ENCODE assay signal across 8 mouse cellular contexts in the genomic region with DNA sequence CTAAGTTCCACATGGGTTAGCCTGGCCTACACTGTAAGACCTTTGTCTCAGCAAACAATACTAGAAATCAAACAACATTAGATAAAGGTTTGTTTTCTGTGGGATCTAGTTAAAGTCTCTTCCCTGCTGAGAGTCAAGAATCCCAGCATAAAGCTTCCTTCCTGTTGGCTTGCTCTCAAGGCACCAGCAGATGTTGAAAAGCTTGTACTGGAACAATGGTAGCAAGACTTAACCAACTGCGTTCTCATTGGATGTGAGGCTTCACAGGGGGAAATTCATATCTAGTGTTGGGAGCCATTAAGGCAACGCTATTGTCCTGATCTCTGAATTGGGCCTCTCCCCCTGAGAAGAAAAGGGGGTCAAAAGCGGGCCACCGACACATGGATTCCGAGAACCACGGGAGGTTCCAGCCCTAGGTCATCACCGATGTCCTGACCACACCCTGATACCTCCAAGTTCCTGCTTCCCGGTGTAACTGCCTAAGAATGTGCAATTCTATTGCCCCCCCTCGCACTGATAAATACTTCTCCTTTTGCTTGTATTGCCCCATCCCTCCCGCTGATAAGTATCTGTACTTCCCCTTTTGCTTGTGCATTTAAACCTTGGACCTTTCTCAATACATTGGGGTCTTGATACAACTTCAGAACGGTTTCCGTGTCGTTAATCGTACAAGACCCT.
A peak's percentile ranks its signal among the peaks of the same experiment; 100 is the strongest.
DNase-seq lines count a peak whose midpoint lies in the region; ATAC-seq and TF ChIP-seq lines count a peak whose summit lies in the region.
"Not testable (repeated sequence)": the region's sequence is repeated elsewhere in the genome, so short reads cannot be mapped to it uniquely, and the experiment has no call there.

No protein-coding gene starts in this region.

- 0 out of 2 replicates have a peak, but pooled peaks have one; percentile 56 for TF ChIP-seq EP300 in ES-Bruce4 (IDR thresholded peaks at IDR 0.05; ENCODE audit: insufficient read depth, low read depth, low read length)

- peak; percentile 1 to 4 for DNase-seq in B cell, adult 2 months
- peak; percentile 78 for DNase-seq in ES-CJ7 (ENCODE audit: low read depth, low spot score)
- peak; percentile 97 for DNase-seq in R1 (ENCODE audit: low read depth, low spot score)
- peak; percentile 58 for DNase-seq in ZHBTc4 (ENCODE audit: low read depth, low spot score)
- peak; percentile 85 for DNase-seq in heart, adult 11 months
- not testable (repeated sequence) for DNase-seq in layer of hippocampus, adult 2 months (ENCODE audit: low spot score in 2 of 2)

- H3K9me3 ChIP-seq in ES-Bruce4 (replicated peaks; ENCODE audit: control insufficient read depth, insufficient read depth, low read length, poor library complexity, severe bottlenecking) = peaks cover 11% of the 10 kb centered on the region
- not testable (repeated sequence) for H3K9me3 ChIP-seq in neural tube, embryonic 15.5 days (replicated peaks)

- H3K9ac ChIP-seq in ES-Bruce4 (ENCODE audit: low read depth, poor library complexity, severe bottlenecking); neural tube, embryonic 15.5 days (replicated peaks): not testable (repeated sequence)

- H3K4me3 ChIP-seq in ES-Bruce4 (ENCODE audit: low read depth, low read length); layer of hippocampus, adult 2 months; neural tube, embryonic 15.5 days (replicated peaks): not testable (repeated sequence)

- not testable (repeated sequence) for H3K27me3 ChIP-seq in ES-Bruce4 (ENCODE audit: control insufficient read depth, insufficient read depth, low read length, poor library complexity, severe bottlenecking); neural tube, embryonic 15.5 days (replicated peaks)

- TF ChIP-seq CTCF in ES-Bruce4 (IDR thresholded peaks at IDR 0.05; ENCODE audit: low read depth, low read length); layer of hippocampus, adult 2 months (conservative IDR thresholded peaks at IDR 0.05): not testable (repeated sequence)

- WGBS in neural tube, embryonic 15.5 days = 90% methylated on average over 14 of the region's 14 CpGs

- not testable (repeated sequence) for H3K4me1 ChIP-seq in ES-Bruce4 (ENCODE audit: control insufficient read depth, insufficient read depth, low read length); neural tube, embryonic 15.5 days

- not testable (repeated sequence) for TF ChIP-seq POLR2A in ES-Bruce4 (IDR thresholded peaks at IDR 0.05; ENCODE audit: insufficient read depth, low read length)

- peak overlapping the region; percentile 92 for H3K27ac ChIP-seq in ES-Bruce4 (ENCODE audit: insufficient read depth, low read length)
- H3K27ac ChIP-seq in layer of hippocampus, adult 2 months = peak overlapping the region; percentile 77
- H3K27ac ChIP-seq in neural tube, embryonic 15.5 days (replicated peaks) = 0 out of 2 replicates have a peak overlapping the region, but pooled peaks have one; percentile 18

- not testable (repeated sequence) for H3K36me3 ChIP-seq in ES-Bruce4 (ENCODE audit: control insufficient read depth, insufficient read depth, low read length, poor library complexity, severe bottlenecking); neural tube, embryonic 15.5 days

- ATAC-seq in neural tube, embryonic 15.5 days (ENCODE audit: low FRiP score) = not testable (repeated sequence)

- H3K4me2 ChIP-seq in neural tube, embryonic 15.5 days = not testable (repeated sequence)

Comparison
In these comparisons a context has a peak if more than half of its experiments do, and no peak if none do; other contexts are left out.
1. H3K27ac ChIP-seq: peak in every context shown above with its lines; median percentile 92 in ES-Bruce4; 77 in layer of hippocampus, adult 2 months; 18 in neural tube, embryonic 15.5 days.